Mouse (Mus musculus) c-Kit-positive CD71-positive TER-119-positive erythroid progenitor cells, embryonic 14.5 days (primary cell): ENCODE data around the gene Asic2.

Experiments
- DNase-seq: peaks from one replicate; pipeline ENCODE4 v3.0.0-alpha.2; 2013; ENCODE audit warnings: low spot score

Asic2 gene

DNA sequence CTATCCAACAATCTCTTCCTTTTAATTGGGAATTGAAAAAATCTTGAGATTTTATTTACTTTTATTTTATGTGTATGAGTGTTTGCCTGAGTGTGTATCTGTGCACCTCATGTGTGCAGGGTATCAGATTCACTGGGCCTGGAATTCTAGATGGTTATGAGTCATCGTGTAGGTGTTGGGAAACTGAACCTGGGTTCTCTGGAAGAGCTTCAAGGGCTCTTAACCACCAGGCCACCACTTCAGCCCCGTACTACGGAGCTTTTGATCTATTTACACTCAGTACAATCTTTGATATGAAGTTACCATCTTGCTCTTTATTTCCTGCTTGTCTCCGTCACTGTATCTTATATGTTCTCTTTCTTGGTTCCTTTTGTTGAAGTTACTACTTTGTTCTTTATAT lies 1067.7 kb downstream of the Asic2 start:
- no peak for DNase-seq

DNA sequence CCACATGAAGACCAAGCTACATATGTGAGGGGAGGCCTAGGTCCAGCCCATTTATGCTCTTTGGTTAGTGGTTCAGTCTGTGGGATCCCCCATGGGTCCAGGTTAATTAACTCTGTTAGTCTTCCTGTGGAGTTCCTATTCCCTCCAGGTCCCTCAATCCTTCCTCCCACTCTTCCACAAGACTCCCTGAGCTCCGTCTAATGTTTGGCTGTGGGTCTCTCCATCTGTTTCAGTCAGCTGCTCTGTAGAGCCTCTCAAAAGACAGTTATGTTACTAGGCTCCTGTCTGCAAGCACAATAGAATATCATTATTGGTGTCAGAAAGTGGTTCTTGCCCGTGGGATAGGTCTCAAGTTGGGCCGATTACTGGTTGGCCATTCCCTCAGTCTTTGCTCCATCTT lies 1072.4 kb downstream of the Asic2 start:
- DNase-seq: no peak

DNA sequence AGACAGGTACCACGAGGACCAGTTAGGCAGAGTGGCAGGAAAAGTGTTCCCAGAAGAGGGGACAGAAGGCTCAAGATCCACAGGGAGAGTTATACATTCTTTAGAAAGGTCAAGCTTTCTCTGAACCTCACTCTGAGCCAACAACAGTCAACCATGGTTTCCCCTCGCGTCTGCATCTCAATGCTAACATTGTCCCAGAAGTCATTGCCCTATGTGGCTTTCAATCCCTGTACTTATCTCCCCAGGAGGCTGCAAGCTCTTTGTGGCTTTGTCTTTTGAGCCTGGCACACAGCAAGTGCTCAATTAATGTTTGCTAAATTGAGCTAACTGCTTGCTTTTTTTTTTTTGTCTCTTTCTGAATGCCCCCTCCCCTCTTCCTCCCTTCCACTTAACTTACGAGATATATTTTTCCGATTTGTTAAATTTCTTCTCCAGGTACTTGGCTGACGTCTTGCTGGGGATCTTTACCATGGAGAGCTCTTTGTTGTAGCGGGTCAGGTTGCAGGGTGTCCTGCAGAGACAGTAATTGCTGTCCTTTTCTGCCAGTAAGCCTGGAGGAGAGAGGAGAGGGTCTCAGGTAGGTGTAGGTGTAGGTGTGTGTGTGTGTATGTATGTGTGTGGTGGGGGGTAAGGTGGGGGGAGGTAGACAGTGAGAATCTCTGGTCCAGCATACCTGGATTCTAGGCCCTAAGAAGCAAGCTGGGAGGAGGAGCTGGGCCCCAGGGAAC lies 1078.8 kb downstream of the Asic2 start:
- DNase-seq: no peak

DNA sequence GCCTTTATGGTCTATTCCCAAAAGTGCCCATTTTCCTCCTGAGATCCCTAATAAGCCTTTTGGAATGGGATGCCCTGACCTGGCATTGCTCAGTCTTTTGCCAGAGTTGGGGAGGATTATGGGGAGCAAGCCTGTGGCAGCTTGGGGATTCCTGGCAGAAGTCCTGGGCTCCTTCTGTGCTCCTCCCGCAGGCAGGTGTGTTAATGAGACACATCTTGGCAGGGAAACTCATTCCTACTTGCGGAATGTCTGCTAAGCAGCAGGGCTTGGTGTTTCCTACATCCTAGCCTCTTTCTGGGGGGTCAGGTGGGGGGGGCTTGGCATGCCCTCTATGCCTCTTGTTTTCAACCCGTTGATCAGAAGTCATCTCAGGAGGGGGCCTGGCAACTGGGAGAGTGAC lies 1081.2 kb downstream of the Asic2 start:
- DNase-seq: no peak

DNA sequence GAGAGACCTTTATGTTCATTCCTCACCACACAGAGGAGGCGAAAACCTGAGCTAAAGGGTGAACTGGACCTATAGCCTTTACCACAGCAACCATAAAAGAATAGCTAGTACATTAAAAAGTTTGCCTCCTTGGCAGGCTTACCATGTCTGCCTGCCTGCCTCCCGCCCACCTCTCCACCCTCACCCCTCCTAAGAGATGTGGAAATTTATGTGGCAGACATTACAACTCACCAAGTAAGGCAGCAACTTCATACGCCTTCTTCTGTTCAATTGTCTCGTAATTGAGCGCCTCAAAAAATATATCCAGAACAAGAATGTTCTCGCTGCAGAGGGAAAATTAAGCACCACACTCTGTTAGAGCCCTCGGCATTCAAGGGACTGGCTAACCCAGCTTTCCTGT lies 1081.9 kb downstream of the Asic2 start:
- DNase-seq: no peak

DNA sequence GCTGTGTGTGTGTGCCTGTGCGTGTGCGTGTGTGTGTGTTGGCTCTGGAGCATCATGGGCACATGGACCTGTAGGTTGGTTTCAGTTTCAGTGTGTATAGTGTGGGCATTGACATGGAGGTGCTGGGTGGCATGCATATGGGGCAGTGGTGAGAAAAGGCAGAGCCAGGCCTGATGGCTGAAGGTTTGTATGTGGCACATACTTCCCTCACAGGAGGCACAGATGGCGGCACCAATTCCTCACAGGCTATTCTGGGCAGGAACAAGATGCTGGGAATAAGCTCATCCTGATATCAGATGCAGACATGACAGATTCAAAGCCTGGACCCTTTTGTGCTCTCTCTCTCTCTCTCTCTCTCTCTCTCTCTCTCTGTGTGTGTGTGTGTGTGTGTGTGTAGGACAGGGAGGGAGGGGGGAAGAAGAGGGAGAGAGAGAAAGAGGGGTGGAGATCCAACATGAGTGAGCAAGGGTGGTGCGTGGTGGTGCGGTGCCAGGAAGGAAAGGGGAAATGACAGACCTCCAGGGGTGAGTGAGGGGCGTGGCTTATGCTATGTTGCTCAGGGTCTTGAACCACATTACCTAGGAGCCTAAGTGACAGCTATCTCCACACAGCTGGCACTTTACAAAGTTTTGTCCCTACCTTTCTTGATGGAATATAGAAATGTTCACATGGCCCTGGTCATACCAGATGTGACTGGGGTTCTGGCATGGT lies 1083.6 kb downstream of the Asic2 start:
- DNase-seq: no peak

DNA sequence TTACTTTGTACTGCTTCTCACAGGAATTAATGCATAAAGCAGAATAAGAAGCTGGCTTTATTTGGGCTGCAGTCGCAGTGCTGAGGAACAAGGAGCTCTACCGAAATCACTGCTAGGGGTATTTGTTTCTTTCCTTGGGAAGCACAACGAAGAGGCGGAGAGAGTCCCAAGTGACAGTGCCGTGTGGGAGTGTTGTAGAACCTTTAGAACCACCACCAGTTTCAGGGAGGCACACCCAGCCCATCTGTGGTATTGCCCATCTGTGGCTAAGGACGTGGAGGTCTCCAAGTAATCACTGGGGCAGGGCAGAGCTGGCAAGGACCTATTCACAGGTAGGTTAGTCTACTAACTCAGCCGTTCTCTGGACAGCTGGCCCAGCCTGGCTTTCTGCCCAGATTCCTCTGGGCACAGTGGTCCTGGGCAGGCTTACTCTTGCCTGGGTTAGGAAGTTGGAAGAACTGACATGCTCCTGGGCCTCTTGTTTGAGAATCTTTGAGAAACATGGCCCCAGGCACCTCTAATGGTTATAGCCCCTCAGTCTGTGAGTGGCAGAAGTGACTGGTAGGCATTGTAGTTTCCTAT lies 1085.9 kb downstream of the Asic2 start:
- DNase-seq: no peak

DNA sequence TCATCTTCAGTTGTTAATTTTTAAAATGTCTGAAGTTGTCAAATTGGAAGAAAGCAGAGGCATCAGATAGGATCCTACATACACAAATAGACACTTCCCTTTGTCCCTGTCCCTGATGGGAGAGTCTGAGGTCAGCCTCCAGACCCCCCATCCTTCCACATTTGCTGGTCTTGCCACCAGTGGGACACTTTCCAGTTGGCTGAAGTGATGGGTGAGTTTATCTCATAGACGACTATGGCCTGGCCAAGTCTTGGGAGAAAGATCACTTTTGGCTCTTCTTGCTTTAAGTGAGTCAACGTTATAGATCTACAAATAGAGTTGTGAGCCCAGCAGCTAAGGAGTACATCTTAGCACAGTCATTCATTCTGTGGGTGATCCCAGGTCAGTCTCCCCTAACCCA lies 1090.2 kb downstream of the Asic2 start:
- no peak for DNase-seq

DNA sequence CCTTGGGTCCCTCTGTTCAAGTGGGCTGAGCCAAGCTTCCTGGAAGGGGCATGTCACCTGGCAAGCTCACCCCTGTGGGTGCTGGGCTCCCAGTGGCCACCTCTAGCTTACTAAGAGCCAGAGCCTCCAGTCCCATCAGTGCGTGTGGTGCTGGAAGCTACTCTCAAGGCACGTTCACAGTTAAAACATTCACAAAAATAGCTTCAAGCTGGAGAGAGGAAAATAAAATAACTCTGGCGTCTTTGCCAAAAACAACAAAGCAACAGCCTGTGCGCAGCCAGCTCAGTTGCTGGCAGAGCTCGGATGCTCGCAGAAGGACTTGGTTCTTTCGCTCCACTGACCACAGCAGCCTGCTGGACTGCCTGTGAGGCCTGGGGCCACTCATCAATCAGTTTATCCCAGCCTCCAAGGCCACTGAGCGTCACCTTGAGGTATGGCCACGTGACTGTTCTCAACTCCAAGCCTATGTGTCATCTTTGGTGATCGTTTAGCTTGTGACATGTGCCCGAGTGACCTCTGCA lies 1091.1 kb downstream of the Asic2 start:
- no peak for DNase-seq

DNA sequence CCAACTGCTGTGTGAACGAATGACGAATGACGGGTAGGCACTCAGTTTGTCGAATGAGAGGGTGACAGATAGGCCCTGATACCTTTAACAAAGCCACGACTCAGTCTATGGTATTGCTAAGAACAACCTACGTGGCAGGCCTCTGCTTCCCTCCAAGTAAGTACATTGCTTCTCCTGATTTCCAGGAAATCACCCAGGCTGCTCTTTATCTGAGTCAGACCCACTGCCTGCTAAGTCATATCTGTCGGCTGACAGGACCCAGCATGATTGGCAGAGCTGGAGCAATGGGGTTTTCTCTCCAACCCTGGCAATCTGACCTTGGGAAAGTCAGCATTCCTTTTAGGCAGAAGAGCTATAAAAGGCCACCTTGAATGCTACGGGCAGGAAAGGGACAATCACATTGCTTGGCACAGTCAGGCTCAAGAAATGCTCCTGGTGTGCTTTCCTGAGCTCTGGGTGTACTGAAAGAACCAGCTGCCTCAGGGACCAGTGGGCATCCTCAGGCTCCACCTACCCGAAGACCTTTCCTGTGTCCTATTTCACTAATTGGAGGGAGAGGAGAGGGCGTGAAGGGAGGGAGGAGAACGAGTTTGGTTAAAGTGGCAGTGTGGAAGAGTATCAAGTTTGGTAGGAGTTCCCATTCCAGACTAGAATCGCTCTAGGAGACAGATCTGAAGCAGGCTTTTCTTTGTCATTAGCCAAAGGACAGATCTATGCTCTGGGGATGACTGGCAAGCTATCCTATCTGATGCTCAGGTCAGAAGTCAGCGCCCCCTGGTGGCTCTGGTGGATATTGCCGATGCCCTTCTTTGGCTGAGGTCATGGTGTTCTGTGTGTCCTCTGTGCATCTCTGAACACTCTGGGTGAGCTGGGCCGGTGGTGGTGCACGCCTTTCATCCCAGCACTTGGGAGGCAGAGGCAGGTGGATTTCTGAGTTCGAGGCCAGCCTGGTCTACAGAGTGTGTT lies 1095.5 kb downstream of the Asic2 start:
- peak; percentile 88 for DNase-seq

DNA sequence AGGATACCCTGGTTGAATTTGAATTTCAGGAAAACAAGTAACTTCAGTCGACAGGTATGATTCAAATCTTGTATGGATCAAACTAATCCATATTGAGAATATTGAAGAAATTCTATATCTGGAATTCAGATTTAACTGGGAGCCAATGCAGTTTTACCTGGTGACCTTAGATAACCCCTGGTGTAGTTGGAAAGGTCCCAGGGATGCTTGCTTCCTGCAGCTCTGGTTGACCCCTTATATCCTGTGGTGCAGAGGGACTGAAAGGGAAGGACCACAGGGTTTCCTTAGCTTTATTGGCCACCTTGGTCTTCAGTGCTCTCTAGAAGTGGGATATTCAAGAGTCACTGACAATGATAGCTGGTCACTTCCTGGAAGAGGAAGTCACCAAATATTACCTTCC lies 1100.2 kb downstream of the Asic2 start:
- DNase-seq: no peak

DNA sequence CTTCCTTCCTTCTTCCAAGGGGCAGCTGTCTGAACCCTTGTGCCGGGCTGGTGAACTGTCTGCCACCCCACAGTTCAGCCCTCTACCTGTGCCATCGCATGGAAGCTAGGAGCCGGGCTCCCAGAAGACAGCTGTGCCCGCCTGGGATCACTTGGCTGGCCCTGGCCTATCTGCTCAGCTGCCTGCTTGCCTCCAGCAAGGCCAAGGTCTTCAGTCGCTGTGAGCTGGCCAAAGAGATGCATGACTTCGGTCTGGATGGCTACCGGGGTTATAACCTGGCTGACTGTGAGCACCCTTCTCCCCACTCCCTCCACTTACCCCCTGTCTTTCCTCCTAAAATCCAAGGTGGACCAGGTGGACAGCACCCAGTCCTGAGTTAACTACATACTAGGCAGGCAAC lies 1105.3 kb downstream of the Asic2 start:
- DNase-seq: no peak

DNA sequence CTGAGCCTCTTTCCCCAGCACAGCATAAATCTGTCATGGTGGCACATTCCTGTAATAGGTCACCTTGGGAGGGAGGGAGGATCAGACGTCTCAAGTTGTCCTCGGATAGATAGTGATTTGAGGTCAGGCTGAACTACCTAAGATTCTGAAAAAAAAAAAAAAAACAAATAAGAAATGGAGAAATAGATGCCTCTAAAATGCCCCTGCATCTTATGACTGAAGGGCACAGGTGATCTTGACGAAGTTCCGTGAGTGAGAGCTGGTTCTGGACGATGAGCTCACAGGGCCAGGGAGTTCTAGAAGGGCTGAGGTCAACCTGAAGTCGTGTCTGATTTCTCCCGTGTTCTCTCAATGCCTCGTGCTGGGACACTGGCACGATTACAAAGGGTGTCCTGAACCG lies 1110.2 kb downstream of the Asic2 start, which contains the start of gene Spaca3:
Gene Spaca3, plus strand, starts transcription at position 301 of the 400 bp plus-strand sequence.
- no peak for DNase-seq

DNA sequence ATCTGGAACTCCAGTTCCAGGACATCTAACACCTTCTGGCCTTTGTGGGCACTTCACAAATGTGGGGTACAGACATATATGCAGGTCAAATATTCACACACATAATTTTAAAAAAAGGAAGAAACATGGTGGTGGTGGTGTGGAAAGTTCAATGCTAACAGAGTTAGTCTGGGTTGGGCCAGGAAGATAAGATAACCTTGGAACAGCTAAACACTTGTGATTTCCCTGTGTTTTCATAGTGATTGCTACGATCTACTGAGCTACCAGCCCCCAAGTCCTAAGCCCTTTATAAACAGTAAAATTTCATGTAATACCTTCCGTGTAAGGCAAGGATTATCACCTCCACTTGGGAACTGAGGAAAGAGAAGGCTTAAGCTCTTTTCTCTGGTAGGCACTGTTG lies 1111.4 kb downstream of the Asic2 start:
- DNase-seq: no peak

DNA sequence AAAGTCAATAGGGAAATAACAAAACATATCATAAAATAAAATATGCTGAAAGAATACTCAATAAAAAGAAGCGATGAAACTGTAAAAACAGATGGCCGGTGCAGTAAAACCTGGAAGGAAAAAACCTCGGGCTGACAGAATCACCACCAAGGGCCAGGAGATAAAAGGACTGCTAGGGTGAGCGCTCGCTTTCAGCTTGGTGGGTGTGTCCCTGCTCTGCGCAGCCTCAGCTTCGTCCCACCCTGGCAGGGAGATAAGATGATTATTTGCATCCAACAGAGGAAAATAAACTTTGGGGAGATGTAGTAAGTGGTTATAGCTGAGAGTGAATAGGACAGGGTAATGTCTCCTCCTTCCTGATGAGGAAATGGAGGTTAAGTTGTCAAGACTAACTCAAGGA lies 1113.3 kb downstream of the Asic2 start:
- peak; percentile 26 for DNase-seq

DNA sequence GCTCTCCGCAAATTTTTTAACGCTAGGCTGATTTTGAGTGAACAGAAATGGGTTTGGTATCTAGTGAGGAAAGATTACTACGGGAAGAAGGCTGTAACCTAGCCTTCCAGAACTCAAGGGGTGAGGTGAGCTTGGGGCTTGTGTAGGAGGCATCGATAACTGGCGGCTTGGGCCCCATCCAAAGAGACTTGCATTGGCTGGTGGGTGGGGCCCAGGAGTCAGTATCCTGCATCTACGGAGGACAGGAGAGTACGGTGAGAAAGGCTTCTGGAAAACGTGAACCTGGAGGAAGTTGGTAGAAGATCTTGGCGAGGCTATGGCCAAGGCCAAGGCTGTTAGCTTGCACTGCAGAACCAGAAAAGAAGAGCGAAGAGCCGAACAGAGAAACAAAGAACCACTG lies 1113.8 kb downstream of the Asic2 start:
- DNase-seq: no peak

DNA sequence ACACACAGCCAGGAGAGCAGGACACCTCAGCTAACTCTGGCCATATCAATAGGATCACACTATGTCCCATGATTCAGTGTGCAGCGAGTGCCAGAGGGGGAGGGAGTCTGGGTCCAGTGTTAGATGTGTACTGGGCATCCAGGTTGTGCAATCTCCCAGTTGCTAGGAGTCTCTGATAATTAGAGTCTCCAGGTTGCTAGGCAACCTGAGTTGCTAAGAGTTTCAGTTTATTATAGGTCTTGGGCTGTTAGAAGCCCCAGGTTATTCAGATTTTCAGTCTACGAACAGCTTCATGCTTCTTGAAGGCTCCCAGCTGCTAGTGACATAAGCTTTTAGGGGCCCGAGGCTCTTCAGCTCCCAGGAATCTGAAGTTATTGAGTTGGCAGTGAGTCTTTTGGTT lies 1115.2 kb downstream of the Asic2 start:
- DNase-seq: no peak

DNA sequence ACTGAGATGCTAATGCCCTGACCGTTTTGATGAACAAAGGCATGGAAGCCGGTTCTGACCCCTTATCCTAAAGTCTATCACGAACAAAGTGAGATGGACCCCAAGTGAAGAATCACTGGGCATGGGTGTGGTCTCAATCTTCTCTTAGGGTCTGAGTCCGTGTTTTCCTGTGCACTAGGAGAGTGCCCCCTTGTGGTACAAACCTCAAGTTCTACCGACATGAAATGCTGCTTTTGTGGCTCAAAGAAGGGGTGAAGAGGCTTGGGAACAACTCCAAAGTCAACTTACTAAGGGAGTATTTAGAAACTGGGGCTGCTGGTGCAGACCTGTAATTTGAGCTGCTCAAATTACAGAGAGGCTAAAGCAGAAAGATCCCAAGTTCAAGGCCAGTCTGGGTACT lies 1116.4 kb downstream of the Asic2 start:
- DNase-seq: peak; percentile 39

DNA sequence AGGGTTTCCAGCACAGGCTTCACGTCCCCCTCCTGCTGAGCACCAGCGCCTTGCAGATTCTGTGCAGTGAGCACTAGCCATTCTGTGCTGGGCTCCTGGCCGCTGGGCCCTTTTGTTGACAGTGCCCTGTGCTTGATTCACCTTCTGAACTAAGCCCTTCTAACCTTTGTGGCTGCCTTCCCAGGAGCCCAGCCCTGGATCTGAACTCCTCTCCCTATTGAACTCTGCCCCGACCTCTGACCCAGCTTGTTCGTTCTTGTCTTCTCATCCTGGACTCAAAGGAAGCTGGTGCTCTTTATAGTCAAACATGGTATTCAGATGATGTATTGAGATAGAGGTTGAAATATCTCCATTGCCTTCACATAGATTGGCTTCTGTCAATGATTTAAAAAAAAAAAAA lies 1120.1 kb downstream of the Asic2 start:
- no peak for DNase-seq

DNA sequence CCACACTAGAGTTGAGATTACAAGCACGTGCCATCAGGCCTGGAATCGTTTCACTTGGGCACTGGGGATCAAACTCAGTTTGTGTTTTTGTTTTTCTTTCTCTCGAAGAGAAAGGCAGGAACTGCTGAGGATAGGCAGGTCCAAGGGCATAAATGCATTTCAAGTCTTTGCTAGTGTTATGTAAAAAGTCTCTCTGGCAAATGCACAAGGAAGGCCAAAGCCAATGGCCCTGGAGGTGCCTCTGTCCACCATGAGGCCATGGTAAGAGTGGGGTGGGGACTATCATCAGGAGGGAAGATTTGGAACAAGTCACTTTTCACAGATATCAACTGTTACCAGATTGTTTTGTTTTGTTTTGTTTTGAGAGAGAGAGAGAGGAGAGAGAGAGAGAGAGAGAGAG lies 1122.1 kb downstream of the Asic2 start:
- DNase-seq: no peak

DNA sequence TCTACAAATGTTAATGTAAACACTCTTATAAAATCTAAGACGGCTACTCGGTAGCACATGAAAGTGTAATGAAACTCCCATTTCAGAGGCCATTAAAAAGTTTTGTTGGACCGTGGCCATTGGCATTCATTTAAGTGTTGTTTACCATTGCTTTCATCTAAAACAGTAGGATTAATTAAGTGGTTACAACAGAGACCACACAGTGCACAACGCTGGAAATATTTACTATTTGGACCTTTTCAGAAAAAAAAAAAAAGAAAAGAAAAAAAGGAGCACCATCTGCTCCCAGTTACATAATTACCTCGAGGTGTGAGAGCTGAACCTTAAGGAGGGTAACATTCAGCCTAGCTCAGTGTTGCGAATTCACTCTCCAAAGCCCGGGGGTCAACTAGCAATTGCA lies 1122.8 kb downstream of the Asic2 start:
- DNase-seq: no peak

DNA sequence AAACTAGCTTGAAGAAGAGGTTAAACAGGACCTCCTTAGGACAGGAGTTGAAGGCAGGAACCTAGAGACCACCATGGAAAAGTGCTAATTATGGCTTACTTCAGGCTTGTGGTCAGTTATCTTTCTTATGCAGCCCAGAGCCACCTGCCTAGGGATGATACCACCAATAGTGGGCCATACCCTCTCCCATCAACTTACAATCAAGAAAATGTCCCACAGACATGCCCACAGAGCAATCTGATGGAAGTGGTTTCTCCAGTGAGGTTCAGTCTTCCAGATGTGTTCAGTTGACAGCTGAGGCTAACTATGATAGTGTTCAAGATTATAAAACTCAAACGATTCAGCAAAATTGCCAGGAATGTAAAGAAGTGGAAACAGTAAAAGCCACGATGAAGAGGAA lies 1124.8 kb downstream of the Asic2 start:
- no peak for DNase-seq
